Mouse (Mus musculus): ENCODE data around the gene Cdca5. TPM values are rescaled to one million over a fixed set of nuclear protein-coding genes. Genes with fewer than 3 reads are reported as not detected.

Gene Cdca5
- polyA plus RNA-seq, 1 experiment from 2014 or later = 43.5 TPM

- 0% methylated on average over 15 of the region's 15 CpGs for WGBS
Observed at GRCm38 (mm10) chr19:6141394-6141749, 56.6 kb downstream of the Cdca5 start, which contains the start of gene Arl2. TSS of gene Arl2 (minus strand) at chr19:6141548.

More at GRCm38 (mm10) chr19:6141394-6141749, 56.6 kb downstream of the Cdca5 start, which contains the start of gene Arl2:
- Histone ChIP-seq H3K27me3 (ENCODE audit: insufficient read depth, poor library complexity, severe bottlenecking) (no peaks in the 10 kb centered on the region), H3K9me3 (no peaks in the 10 kb centered on the region), H3K36me3 (peaks cover 13% of the 10 kb centered on the region; the same call in 1 of the 2 replicates), H3K4me3 (peak within 1 kb of the TSS; percentile 85), H3K27ac (peak within 1 kb of the TSS; percentile 98), H3K4me1 (peaks cover 17% of the 10 kb centered on the region)
- DNase-seq (ENCODE audit: low spot score) = peak; percentile 93

Small RNA genes within 50 kb of the gene (microRNA-seq; reads per million reads assigned to microRNA genes)
- 1.5 reads per million for gene Mir6988

Other genes with a start within 250 kb of the Cdca5 start
- gene Frmd8, start 209.7 kb upstream of the Cdca5 start, polyA plus RNA-seq (2016; fragmentation: Nextera tagmentation; extraction: Ambion mirVana) = 40.6 and 46.3 TPM in 2 replicates
- 2.1 and 2.5 TPM in 2 replicates for gene Slc25a45, start 207.2 kb upstream of the Cdca5 start, polyA plus RNA-seq (2016; fragmentation: Nextera tagmentation; extraction: Ambion mirVana)
- gene Tigd3, start 190.8 kb upstream of the Cdca5 start, polyA plus RNA-seq (2016; fragmentation: Nextera tagmentation; extraction: Ambion mirVana) = 2.4 and 2.9 TPM in 2 replicates
- gene Dpf2, start 172.0 kb upstream of the Cdca5 start, polyA plus RNA-seq (2016; fragmentation: Nextera tagmentation; extraction: Ambion mirVana) = 134 and 150 TPM in 2 replicates
- gene Cdc42ep2, start 160.2 kb upstream of the Cdca5 start, polyA plus RNA-seq (2016; fragmentation: Nextera tagmentation; extraction: Ambion mirVana) = 5.9 and 7.4 TPM in 2 replicates
- 70.0 and 80.7 TPM in 2 replicates for gene Pola2, start 120.8 kb upstream of the Cdca5 start, polyA plus RNA-seq (2016; fragmentation: Nextera tagmentation; extraction: Ambion mirVana)
- gene Slc22a20, start 98.8 kb upstream of the Cdca5 start, polyA plus RNA-seq (2016; fragmentation: Nextera tagmentation; extraction: Ambion mirVana) = not detected in 2 replicates
- 7.3 and 7.4 TPM in 2 replicates for gene Capn1, start 69.1 kb upstream of the Cdca5 start, polyA plus RNA-seq (2016; fragmentation: Nextera tagmentation; extraction: Ambion mirVana)
- gene Syvn1, start 38.4 kb upstream of the Cdca5 start, polyA plus RNA-seq (2016; fragmentation: Nextera tagmentation; extraction: Ambion mirVana) = 25.4 and 31.0 TPM in 2 replicates
- gene Mrpl49, start 27.2 kb upstream of the Cdca5 start, polyA plus RNA-seq (2016; fragmentation: Nextera tagmentation; extraction: Ambion mirVana) = 71.4 and 85.0 TPM in 2 replicates
- gene Fau, start 27.1 kb upstream of the Cdca5 start, polyA plus RNA-seq (2016; fragmentation: Nextera tagmentation; extraction: Ambion mirVana) = 570 and 662 TPM in 2 replicates
- 26.9 and 33.4 TPM in 2 replicates for gene Znhit2, start 23.8 kb upstream of the Cdca5 start, polyA plus RNA-seq (2016; fragmentation: Nextera tagmentation; extraction: Ambion mirVana)
- gene Tm7sf2, start 16.6 kb upstream of the Cdca5 start, polyA plus RNA-seq (2016; fragmentation: Nextera tagmentation; extraction: Ambion mirVana) = 13.7 and 18.8 TPM in 2 replicates
- 57.3 and 60.5 TPM in 2 replicates for gene Vps51, start 7.8 kb upstream of the Cdca5 start, polyA plus RNA-seq (2016; fragmentation: Nextera tagmentation; extraction: Ambion mirVana)
- gene Tmem262, start 5.0 kb upstream of the Cdca5 start, polyA plus RNA-seq (2016; fragmentation: Nextera tagmentation; extraction: Ambion mirVana) = not detected in 2 replicates
- 1.1 and 1.5 TPM in 2 replicates for gene Gm28374, start 2.7 kb upstream of the Cdca5 start, polyA plus RNA-seq (2016; fragmentation: Nextera tagmentation; extraction: Ambion mirVana)
- 63.4 and 71.3 TPM in 2 replicates for gene Zfpl1, start within 50 bp of the Cdca5 start, polyA plus RNA-seq (2016; fragmentation: Nextera tagmentation; extraction: Ambion mirVana)
- gene AC131692.1, start 9.4 kb downstream of the Cdca5 start, polyA plus RNA-seq (2016; fragmentation: Nextera tagmentation; extraction: Ambion mirVana) = 0.26 and 0.39 TPM in 2 replicates
- 0.52 and 0.59 TPM in 2 replicates for gene Naaladl1, start 20.8 kb downstream of the Cdca5 start, polyA plus RNA-seq (2016; fragmentation: Nextera tagmentation; extraction: Ambion mirVana)
- 42.3 and 57.9 TPM in 2 replicates for gene Sac3d1, start 33.7 kb downstream of the Cdca5 start, polyA plus RNA-seq (2016; fragmentation: Nextera tagmentation; extraction: Ambion mirVana)
- 22.4 and 25.8 TPM in 2 replicates for gene Snx15, start 43.3 kb downstream of the Cdca5 start, polyA plus RNA-seq (2016; fragmentation: Nextera tagmentation; extraction: Ambion mirVana)
- gene Batf2, start 56.0 kb downstream of the Cdca5 start, polyA plus RNA-seq (2016; fragmentation: Nextera tagmentation; extraction: Ambion mirVana) = not detected in 2 replicates
- 91.2 and 105 TPM in 2 replicates for gene Arl2, start 56.6 kb downstream of the Cdca5 start, polyA plus RNA-seq (2016; fragmentation: Nextera tagmentation; extraction: Ambion mirVana)
- not detected in 2 replicates for gene Majin, start 99.4 kb downstream of the Cdca5 start, polyA plus RNA-seq (2016; fragmentation: Nextera tagmentation; extraction: Ambion mirVana)
- 0.24 TPM in 1 of 2 replicates, not detected in the other for gene Gpha2, start 141.4 kb downstream of the Cdca5 start, polyA plus RNA-seq (2016; fragmentation: Nextera tagmentation; extraction: Ambion mirVana)
- 21.2 and 25.7 TPM in 2 replicates for gene Ppp2r5b, start 150.9 kb downstream of the Cdca5 start, polyA plus RNA-seq (2016; fragmentation: Nextera tagmentation; extraction: Ambion mirVana)
- 10.8 and 11.6 TPM in 2 replicates for gene Atg2a, start 156.7 kb downstream of the Cdca5 start, polyA plus RNA-seq (2016; fragmentation: Nextera tagmentation; extraction: Ambion mirVana)
- gene Ehd1, start 191.7 kb downstream of the Cdca5 start, polyA plus RNA-seq (2016; fragmentation: Nextera tagmentation; extraction: Ambion mirVana) = 89.6 and 101 TPM in 2 replicates
- 0.33 and 0.38 TPM in 2 replicates for gene Cdc42bpg, start 221.5 kb downstream of the Cdca5 start, polyA plus RNA-seq (2016; fragmentation: Nextera tagmentation; extraction: Ambion mirVana)
- gene Men1, start 250.0 kb downstream of the Cdca5 start, polyA plus RNA-seq (2016; fragmentation: Nextera tagmentation; extraction: Ambion mirVana) = 67.2 and 80.8 TPM in 2 replicates

Measured in heart, embryonic 10.5 days (tissue).